Comparison of ENCODE assay signal across 13 mouse cellular contexts in genomic region chr17:85928543-85928942, GRCm38 (mm10).
DNase-seq lines count a peak whose midpoint lies in the region; ATAC-seq and TF ChIP-seq lines count a peak whose summit lies in the region.
"Had no signal": no experiment of that assay in that cellular context is flagged by ENCODE, and none has a peak within 500 bp of the region (broad histone marks: within the 10 kb centered on the region; RNA-seq: fewer than 3 reads in every experiment).

No protein-coding gene starts in this region.

- no peaks in the 10 kb centered on the region for H3K9me3 ChIP-seq in kidney, embryonic 16.5 days (ENCODE audit: low read length)
- H3K9me3 ChIP-seq in limb, embryonic 11.5 days (ENCODE audit: control insufficient read depth, low read length), result no peaks in the 10 kb centered on the region
- no peaks in the 10 kb centered on the region for H3K9me3 ChIP-seq in liver, postnatal 0 days (ENCODE audit: low read length)
- H3K9me3 ChIP-seq in forebrain, embryonic 10.5 days, result no peaks in the 10 kb centered on the region

- no peak for TF ChIP-seq CTCF in liver, postnatal 0 days (IDR thresholded peaks at IDR 0.05; ENCODE audit: low read depth)

- no peak for ATAC-seq in kidney, embryonic 16.5 days (ENCODE audit: low FRiP score, low TSS enrichment)
- ATAC-seq in limb, embryonic 11.5 days (ENCODE audit: insufficient number of reproducible peaks, low FRiP score, low TSS enrichment, low read depth), result no peak
- peak; percentile 99 for ATAC-seq in liver, postnatal 0 days
- ATAC-seq: forebrain, embryonic 16.5 days; lung, postnatal 0 days; Patski had no signal

- no peak overlapping the region for H3K9ac ChIP-seq in kidney, embryonic 16.5 days (replicated peaks; ENCODE audit: low read length)
- H3K9ac ChIP-seq in limb, embryonic 11.5 days (ENCODE audit: low read length), result no peak overlapping the region
- no peak overlapping the region for H3K9ac ChIP-seq in liver, postnatal 0 days (replicated peaks)

- no peak overlapping the region for H3K27ac ChIP-seq in kidney, embryonic 16.5 days (ENCODE audit: low read length)
- H3K27ac ChIP-seq in limb, embryonic 11.5 days (replicated peaks; ENCODE audit: low read depth, low read length), result no peak overlapping the region; the same call in 1 of the 2 replicates
- H3K27ac ChIP-seq in liver, postnatal 0 days (ENCODE audit: low read depth), result peak overlapping the region; percentile 80; the same call in 1 of the 2 replicates
- H3K27ac ChIP-seq in forebrain, embryonic 10.5 days, result no peak overlapping the region
- H3K27ac ChIP-seq: kidney, postnatal 0 days had no signal

- TF ChIP-seq EP300 in liver, postnatal 0 days (IDR thresholded peaks at IDR 0.05; ENCODE audit: low read depth), result no peak

- peaks cover 5% of the 10 kb centered on the region; the same call in 1 of the 2 replicates for H3K27me3 ChIP-seq in kidney, embryonic 16.5 days (ENCODE audit: insufficient read depth, low read length)
- H3K27me3 ChIP-seq in limb, embryonic 11.5 days (ENCODE audit: control insufficient read depth, insufficient read depth, low read length), result no peaks in the 10 kb centered on the region
- no peaks in the 10 kb centered on the region for H3K27me3 ChIP-seq in liver, postnatal 0 days (ENCODE audit: insufficient read depth, low read length)
- no peaks in the 10 kb centered on the region; the same call in 1 of the 2 replicates for H3K27me3 ChIP-seq in forebrain, embryonic 10.5 days (ENCODE audit: poor library complexity, severe bottlenecking)

- peak; percentile 19 for DNase-seq in adrenal gland, postnatal 14 days
- DNase-seq in adrenal gland, adult 8-10 months, result no peak
- DNase-seq in kidney, adult 9 months, result peak; percentile 8
- peak; percentile 40 for DNase-seq in limb, embryonic 11.5 days (ENCODE audit: low spot score)
- DNase-seq in liver, postnatal 0 days, result peak; percentile 55
- no peak for DNase-seq in forebrain, embryonic 10.5 days (ENCODE audit: extremely low spot score, low spot score)
- DNase-seq in thymus, postnatal 36 days, result no peak
- DNase-seq: cerebellum, postnatal 25 days had no signal

- no peaks in the 10 kb centered on the region for H3K36me3 ChIP-seq in kidney, embryonic 16.5 days (ENCODE audit: insufficient read depth, low read length)
- no peaks in the 10 kb centered on the region for H3K36me3 ChIP-seq in limb, embryonic 11.5 days (ENCODE audit: control insufficient read depth, insufficient read depth, low read length)
- H3K36me3 ChIP-seq in liver, postnatal 0 days (replicated peaks; ENCODE audit: insufficient read depth, low read length), result no peaks in the 10 kb centered on the region
- no peaks in the 10 kb centered on the region for H3K36me3 ChIP-seq in forebrain, embryonic 10.5 days (replicated peaks)

- H3K4me1 ChIP-seq in kidney, embryonic 16.5 days (ENCODE audit: insufficient read depth, low read length), result peaks cover under 1% of the 10 kb centered on the region; the same call in 1 of the 2 replicates
- peaks cover 52% of the 10 kb centered on the region for H3K4me1 ChIP-seq in limb, embryonic 11.5 days (ENCODE audit: control insufficient read depth, insufficient read depth, low read length)
- peaks cover 11% of the 10 kb centered on the region for H3K4me1 ChIP-seq in liver, postnatal 0 days (ENCODE audit: insufficient read depth)
- peaks cover 33% of the 10 kb centered on the region for H3K4me1 ChIP-seq in forebrain, embryonic 10.5 days

- no peak overlapping the region for H3K4me2 ChIP-seq in kidney, embryonic 16.5 days (replicated peaks; ENCODE audit: low read depth, low read length)
- no peak overlapping the region for H3K4me2 ChIP-seq in limb, embryonic 11.5 days (ENCODE audit: low read depth, severe bottlenecking)
- H3K4me2 ChIP-seq in liver, postnatal 0 days (ENCODE audit: low read depth, low read length), result peak overlapping the region; percentile 62; the same call in 1 of the 2 replicates

- 33% methylated on average over 2 of the region's 2 CpGs for WGBS in kidney, embryonic 16.5 days
- 4% methylated on average over 2 of the region's 2 CpGs for WGBS in limb, embryonic 11.5 days
- 35% methylated on average over 2 of the region's 2 CpGs for WGBS in liver, postnatal 0 days (ENCODE audit: insufficient replicate concordance)
- WGBS in forebrain, embryonic 10.5 days, result 70% methylated on average over 2 of the region's 2 CpGs

- H3K4me3 ChIP-seq in kidney, embryonic 16.5 days (ENCODE audit: low read length), result no peak overlapping the region
- no peak overlapping the region for H3K4me3 ChIP-seq in limb, embryonic 11.5 days (ENCODE audit: low read depth, low read length)
- H3K4me3 ChIP-seq in liver, postnatal 0 days (ENCODE audit: low read depth, low read length), result peak overlapping the region; percentile 26; the same call in 1 of the 2 replicates
- no peak overlapping the region for H3K4me3 ChIP-seq in forebrain, embryonic 10.5 days

Comparison
In these comparisons a context has a peak if more than half of its experiments do, and no peak if none do; other contexts are left out.
1. DNase-seq: peak in adrenal gland, postnatal 14 days (single experiment), kidney, adult 9 months (single experiment), limb, embryonic 11.5 days (single experiment) and liver, postnatal 0 days (single experiment); none in adrenal gland, adult 8-10 months (single experiment), forebrain, embryonic 10.5 days (single experiment) and thymus, postnatal 36 days (0 of 2).